Mouse (Mus musculus) T-cell, adult 2 months (primary cell): ENCODE data around the gene Cmklr1.

Experiments used
- DNase-seq: peaks from one replicate; pipeline ENCODE4 v3.0.0; 2022; ENCODE audit warnings: low spot score

The Cmklr1 gene

GRCm38 (mm10) chr5:113654206-113654605 is 4.0 kb upstream of the Cmklr1 start:
- DNase-seq = no peak

GRCm38 (mm10) chr5:113652215-113652614 is 2.0 kb upstream of the Cmklr1 start:
- DNase-seq = no peak

- DNase-seq = no peak
Measured at GRCm38 (mm10) chr5:113648647-113649211, 1.5 kb downstream of the Cmklr1 start.

GRCm38 (mm10) chr5:113647141-113647540 is 3.1 kb downstream of the Cmklr1 start:
- no peak for DNase-seq

GRCm38 (mm10) chr5:113644520-113644919 is 5.7 kb downstream of the Cmklr1 start:
- no peak for DNase-seq

- no peak for DNase-seq
Measured at GRCm38 (mm10) chr5:113643107-113643848, 6.9 kb downstream of the Cmklr1 start.

GRCm38 (mm10) chr5:113641066-113641465 is 9.2 kb downstream of the Cmklr1 start:
- no peak for DNase-seq

GRCm38 (mm10) chr5:113639126-113639525 is 11.1 kb downstream of the Cmklr1 start:
- DNase-seq = no peak

GRCm38 (mm10) chr5:113638055-113638454 is 12.2 kb downstream of the Cmklr1 start:
- no peak for DNase-seq

- DNase-seq = no peak
Measured at GRCm38 (mm10) chr5:113637631-113638030, 12.6 kb downstream of the Cmklr1 start.

GRCm38 (mm10) chr5:113635861-113636565 is 14.2 kb downstream of the Cmklr1 start:
- no peak for DNase-seq

GRCm38 (mm10) chr5:113634887-113635610 is 15.2 kb downstream of the Cmklr1 start:
- DNase-seq = no peak

- no peak for DNase-seq
Measured at GRCm38 (mm10) chr5:113634024-113634651, 16.1 kb downstream of the Cmklr1 start.

GRCm38 (mm10) chr5:113633037-113633714 is 17.1 kb downstream of the Cmklr1 start:
- DNase-seq = no peak

GRCm38 (mm10) chr5:113630116-113630515 is 20.1 kb downstream of the Cmklr1 start:
- DNase-seq = no peak

- no peak for DNase-seq
Measured at GRCm38 (mm10) chr5:113629248-113629647, 21.0 kb downstream of the Cmklr1 start.

GRCm38 (mm10) chr5:113627820-113628437 is 22.3 kb downstream of the Cmklr1 start:
- no peak for DNase-seq

- no peak for DNase-seq
Measured at GRCm38 (mm10) chr5:113626991-113627390, 23.2 kb downstream of the Cmklr1 start.

- no peak for DNase-seq
Measured at GRCm38 (mm10) chr5:113626352-113626751, 23.9 kb downstream of the Cmklr1 start.

- no peak for DNase-seq
Measured at GRCm38 (mm10) chr5:113625068-113625467, 25.2 kb downstream of the Cmklr1 start.

- DNase-seq = no peak
Measured at GRCm38 (mm10) chr5:113623052-113623451, 27.2 kb downstream of the Cmklr1 start.
